Mouse (Mus musculus): ENCODE measurements around the gene Tas2r126.
"Not testable (repeated sequence)": the region's sequence is repeated elsewhere in the genome, so short reads cannot be mapped to it uniquely, and the experiment has no call there.

Tas2r126 gene

GRCm38 (mm10) chr6:42434446-42434845 lies at the start of gene Tas2r126:
Gene Tas2r126 (plus strand): TSS chr6:42434535.
- in situ Hi-C loops (cut with MboI; ENCODE audit: unreplicated experiment in 2 of 2) = no loop called here

- in situ Hi-C loops (cut with MboI; ENCODE audit: unreplicated experiment in 2 of 2) = loop anchor here in 1 of 2 experiments (25.0 kb wide), 1 partner anchor 623 kb away; no protein-coding TSS in a partner anchor
These were observed 48.7 kb upstream of the Tas2r126 start for GRCm38 (mm10) chr6:42385635-42386034.

GRCm38 (mm10) chr6:42391796-42392330 lies 42.5 kb upstream of the Tas2r126 start:
- in situ Hi-C loops (cut with MboI; ENCODE audit: unreplicated experiment in 2 of 2) = loop anchor here in 1 of 2 experiments (25.0 kb wide), 1 partner anchor 630 kb away; no protein-coding TSS in a partner anchor

GRCm38 (mm10) chr6:42395960-42396809 lies 38.1 kb upstream of the Tas2r126 start:
- in situ Hi-C loops (cut with MboI; ENCODE audit: unreplicated experiment in 2 of 2) = loop anchor here in 1 of 2 experiments (25.0 kb wide), 1 partner anchor 634 kb away; no protein-coding TSS in a partner anchor

GRCm38 (mm10) chr6:42397041-42397657 lies 37.2 kb upstream of the Tas2r126 start:
- in situ Hi-C loops (cut with MboI; ENCODE audit: unreplicated experiment in 2 of 2) = loop anchor here in 1 of 2 experiments (25.0 kb wide), 1 partner anchor 635 kb away; no protein-coding TSS in a partner anchor

GRCm38 (mm10) chr6:42398285-42398684 lies 36.0 kb upstream of the Tas2r126 start:
- in situ Hi-C loops (cut with MboI; ENCODE audit: unreplicated experiment in 2 of 2) = loop anchor here in 1 of 2 experiments (25.0 kb wide), 1 partner anchor 636 kb away; no protein-coding TSS in a partner anchor

- in situ Hi-C loops (cut with MboI; ENCODE audit: unreplicated experiment in 2 of 2) = loop anchor here in 1 of 2 experiments (25.0 kb wide), 1 partner anchor 637 kb away; no protein-coding TSS in a partner anchor
These were observed 35.3 kb upstream of the Tas2r126 start for GRCm38 (mm10) chr6:42398998-42399397.

GRCm38 (mm10) chr6:42399938-42400337 lies 34.4 kb upstream of the Tas2r126 start, which contains the start of gene Tas2r143:
Gene Tas2r143 (plus strand): TSS chr6:42400238.
- in situ Hi-C loops (cut with MboI; ENCODE audit: unreplicated experiment in 2 of 2) = loop anchor here in 1 of 2 experiments (25.0 kb wide), 1 partner anchor 638 kb away; no protein-coding TSS in a partner anchor

GRCm38 (mm10) chr6:42405134-42405533 lies 29.2 kb upstream of the Tas2r126 start, which contains the start of gene Tas2r135:
Gene Tas2r135 (plus strand): TSS chr6:42405434.
- in situ Hi-C loops (cut with MboI; ENCODE audit: unreplicated experiment in 2 of 2) = no loop called here

GRCm38 (mm10) chr6:42419443-42419842 lies 14.9 kb upstream of the Tas2r126 start:
- in situ Hi-C loops (cut with MboI; ENCODE audit: unreplicated experiment in 2 of 2) = no loop called here

- in situ Hi-C loops (cut with MboI; ENCODE audit: unreplicated experiment in 2 of 2) = no loop called here
These were observed 12.9 kb upstream of the Tas2r126 start for GRCm38 (mm10) chr6:42421439-42421838.

GRCm38 (mm10) chr6:42424472-42424871 lies 9.9 kb upstream of the Tas2r126 start:
- in situ Hi-C loops (cut with MboI; ENCODE audit: unreplicated experiment in 2 of 2) = no loop called here

- in situ Hi-C loops (cut with MboI; ENCODE audit: unreplicated experiment in 2 of 2) = no loop called here
These were observed 8.0 kb upstream of the Tas2r126 start for GRCm38 (mm10) chr6:42426337-42426736.

GRCm38 (mm10) chr6:42433554-42433953 lies 781 bp upstream of the Tas2r126 start:
- in situ Hi-C loops (cut with MboI; ENCODE audit: unreplicated experiment in 2 of 2) = no loop called here

- in situ Hi-C loops (cut with MboI; ENCODE audit: unreplicated experiment in 2 of 2) = no loop called here
These were observed 1.2 kb downstream of the Tas2r126 start for GRCm38 (mm10) chr6:42435490-42435889.

GRCm38 (mm10) chr6:42441395-42441794 lies 7.1 kb downstream of the Tas2r126 start:
- in situ Hi-C loops (cut with MboI; ENCODE audit: unreplicated experiment in 2 of 2) = no loop called here

GRCm38 (mm10) chr6:42444491-42444890 lies 10.2 kb downstream of the Tas2r126 start:
- in situ Hi-C loops (cut with MboI; ENCODE audit: unreplicated experiment in 2 of 2) = no loop called here

- in situ Hi-C loops (cut with MboI; ENCODE audit: unreplicated experiment in 2 of 2) = no loop called here
These were observed 13.0 kb downstream of the Tas2r126 start for GRCm38 (mm10) chr6:42447381-42447780.

- in situ Hi-C loops (cut with MboI; ENCODE audit: unreplicated experiment in 2 of 2) = no loop called here
These were observed 30.8 kb downstream of the Tas2r126 start, which contains the start of gene Olfr458 for GRCm38 (mm10) chr6:42465096-42465495. Gene Olfr458 (minus strand): TSS chr6:42465196.

GRCm38 (mm10) chr6:42470542-42470941 lies 36.2 kb downstream of the Tas2r126 start:
- in situ Hi-C loops (cut with MboI; ENCODE audit: unreplicated experiment in 2 of 2) = no loop called here

- in situ Hi-C loops (cut with MboI; ENCODE audit: unreplicated experiment in 2 of 2) = not testable (repeated sequence)
These were observed 37.0 kb downstream of the Tas2r126 start for GRCm38 (mm10) chr6:42471298-42471697.

All from v-Abl transformed pro-B cells (cell line).